Mouse (Mus musculus): Measurements from ENCODE around the gene Def8.

GRCm38 (mm10) chr8:123478456-123479218 is 55.3 kb downstream of the Def8 start:
- TF ChIP-seq CTCF (IDR thresholded peaks at IDR 0.05) (no peak), EP300 (IDR thresholded peaks at IDR 0.05) (no peak)
